Mouse (Mus musculus) activated CD4-positive, CD25-positive, alpha-beta regulatory T cell (primary cell): ENCODE data around the gene 1700109H08Rik. TPM values are rescaled to one million over a fixed set of nuclear protein-coding genes. Genes with fewer than 3 reads are reported as not detected.

Experiments used
- polyA plus RNA-seq, 2 experiments: library from polyadenylated mRNA; unstranded; fragments of 100-300 nt; shearing (Covaris generic); gene quantifications; one replicate each; pipeline ENCODE4 v1.2.1; 2017

The 1700109H08Rik gene
- 1 to 10 TPM; 4.9 to 5.5 TPM for polyA plus RNA-seq

GRCm38 (mm10) chr5:3571266-3571665, at the start of gene 1700109H08Rik:
Gene 1700109H08Rik (plus strand): TSS chr5:3571566.

GRCm38 (mm10) chr5:3543629-3544479, 27.5 kb upstream of the 1700109H08Rik start, which contains the start of gene Fam133b:
Gene Fam133b (plus strand): TSS chr5:3543833.

GRCm38 (mm10) chr5:3595693-3596398, 24.5 kb downstream of the 1700109H08Rik start, which contains the start of gene Pex1:
Gene Pex1 (plus strand): TSS chr5:3596066.

GRCm38 (mm10) chr5:3596399-3596766, 25.0 kb downstream of the 1700109H08Rik start, which contains the start of gene Rbm48:
Gene Rbm48 (minus strand): TSS chr5:3596585.

Other genes starting within 250 kb of the 1700109H08Rik start
- 10 to 100 TPM; 55.3 to 92.7 TPM for gene Cdk6, start 230.1 kb upstream of the 1700109H08Rik start, polyA plus RNA-seq
- 10 to 100 TPM; 28.9 to 36.0 TPM for gene Fam133b, start 27.7 kb upstream of the 1700109H08Rik start, polyA plus RNA-seq
- gene Pex1, start 24.5 kb downstream of the 1700109H08Rik start, polyA plus RNA-seq: 10 to 100 TPM in 1 of 2 experiments, 1 to 10 TPM in 1; 7.4 to 15.2 TPM
- 10 to 100 TPM; 18.9 to 32.7 TPM for gene Rbm48, start 25.0 kb downstream of the 1700109H08Rik start, polyA plus RNA-seq
- gene Tmbim7, start 79.6 kb downstream of the 1700109H08Rik start, polyA plus RNA-seq: under 1 TPM in 1 of 2 experiments, not detected in 1; 0.90 TPM
- 10 to 100 TPM; 31.0 to 36.7 TPM for gene Gatad1, start 85.6 kb downstream of the 1700109H08Rik start, polyA plus RNA-seq
- gene Ankib1, start 231.4 kb downstream of the 1700109H08Rik start, polyA plus RNA-seq: 10 to 100 TPM; 35.1 to 52.6 TPM
- gene Krit1, start 231.6 kb downstream of the 1700109H08Rik start, polyA plus RNA-seq: 10 to 100 TPM; 69.8 to 83.0 TPM